Mouse (Mus musculus): ENCODE results near the gene Kdm4a. TPM values are rescaled to one million over a fixed set of nuclear protein-coding genes. Genes with fewer than 3 reads are reported as not detected.

Gene Kdm4a
- 10 to 100 TPM; 38.1 to 39.0 TPM for total RNA-seq (2021)

DNA sequence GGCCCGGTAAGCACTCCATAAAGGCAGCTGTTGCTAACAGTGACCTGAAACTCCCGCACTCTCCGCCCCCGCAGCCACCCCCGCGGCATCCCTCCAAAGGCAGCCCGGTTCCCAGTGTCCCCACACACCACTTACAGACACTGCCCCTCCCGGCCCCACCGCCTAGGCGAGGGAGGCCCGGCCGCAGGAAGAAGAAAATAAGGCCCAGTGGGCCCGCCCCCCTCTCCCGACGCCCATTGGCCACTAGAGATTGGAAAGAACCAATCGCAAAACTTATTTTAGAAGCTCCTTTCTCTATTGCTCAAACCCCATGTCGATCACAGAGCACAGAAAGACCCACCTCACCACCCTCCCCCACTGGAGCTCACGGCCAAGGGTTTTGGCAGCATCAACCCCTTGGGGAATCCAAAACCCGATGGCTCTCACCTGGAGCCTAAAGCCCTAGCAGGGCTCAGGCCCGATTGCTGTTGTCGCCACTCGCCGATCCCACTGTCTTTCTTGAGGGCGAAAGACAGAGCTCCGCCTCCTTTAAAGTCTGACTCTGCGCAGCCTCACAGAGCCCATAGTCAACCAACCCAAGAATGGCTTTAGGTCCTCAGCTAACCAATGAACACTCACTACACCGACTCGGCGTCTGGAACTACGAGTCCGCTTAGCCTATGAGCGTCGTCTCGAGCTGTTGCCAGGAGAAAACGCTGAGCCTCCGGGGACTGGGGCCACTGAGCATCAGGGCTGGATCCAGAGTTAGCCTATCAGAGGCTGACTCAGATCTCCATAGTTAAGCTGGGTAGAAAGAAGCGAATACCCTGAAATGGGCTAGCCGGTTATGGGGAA lies at the start of gene Kdm4a:
Gene Kdm4a, minus strand, starts transcription at position 577 of the 834 bp plus-strand sequence.
- intact Hi-C loops (cut with DNase I), result no loop called here
- DNase-seq, result peak; percentile 95 to 96

DNA sequence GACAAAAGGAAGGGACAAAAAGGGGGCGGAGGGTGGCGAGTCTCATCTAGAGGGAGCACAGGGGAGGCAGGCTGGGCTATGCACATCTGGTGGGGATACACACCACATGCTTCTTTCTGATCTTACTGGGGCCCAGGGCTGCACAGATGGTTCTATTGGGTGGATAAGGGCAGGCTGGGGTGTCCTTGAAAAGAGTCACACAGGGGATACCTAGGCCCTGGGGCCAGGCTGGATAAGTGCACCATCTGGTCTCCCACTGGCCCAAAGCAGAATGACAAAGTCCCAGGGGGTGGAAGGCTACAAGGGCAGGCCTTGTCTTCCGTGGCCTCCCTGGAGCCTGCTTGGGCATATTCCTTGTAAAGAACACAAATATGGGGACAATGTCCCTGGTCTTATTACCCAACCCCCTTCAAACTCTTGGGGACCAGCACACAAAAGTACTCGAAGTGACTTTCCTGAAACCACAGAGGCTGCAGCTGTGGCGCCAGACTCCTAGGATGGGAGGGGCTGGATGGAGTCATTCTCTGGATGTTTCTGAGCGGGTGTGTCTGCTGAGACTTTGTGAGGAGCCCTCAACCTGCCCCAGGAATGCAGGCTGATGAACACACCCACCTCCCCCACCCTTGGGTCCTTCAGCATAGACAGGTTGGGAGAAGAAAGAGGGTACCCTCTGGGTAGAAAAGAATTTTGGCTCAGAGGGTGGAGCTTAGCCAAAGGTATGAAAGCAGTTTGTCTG lies 49.4 kb upstream of the Kdm4a start:
- intact Hi-C loops (cut with DNase I), result no loop called here

DNA sequence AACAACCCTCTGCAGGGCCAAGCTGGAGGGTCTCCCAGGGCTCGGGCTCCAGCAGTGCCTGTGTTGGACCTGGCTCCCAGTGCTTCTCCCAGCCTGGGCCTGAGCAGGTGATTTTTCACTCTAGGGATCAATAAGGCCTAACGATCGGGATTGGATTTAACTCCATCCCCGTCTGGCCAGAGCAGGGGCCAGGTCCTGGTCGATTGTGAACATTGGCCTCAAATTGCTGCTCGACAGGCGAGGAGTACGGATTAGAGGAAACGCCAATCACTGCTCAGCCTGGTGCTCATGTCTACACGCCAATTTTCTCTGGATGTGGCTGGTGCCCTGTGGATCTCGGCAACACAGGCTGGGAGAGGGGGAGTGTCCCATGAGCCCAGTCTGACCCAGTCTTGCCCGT lies 47.6 kb upstream of the Kdm4a start:
- DNase-seq, result no peak
- intact Hi-C loops (cut with DNase I), result no loop called here

More for the DNA sequence above, 49.4 kb upstream of the Kdm4a start:
- no peak for DNase-seq

DNA sequence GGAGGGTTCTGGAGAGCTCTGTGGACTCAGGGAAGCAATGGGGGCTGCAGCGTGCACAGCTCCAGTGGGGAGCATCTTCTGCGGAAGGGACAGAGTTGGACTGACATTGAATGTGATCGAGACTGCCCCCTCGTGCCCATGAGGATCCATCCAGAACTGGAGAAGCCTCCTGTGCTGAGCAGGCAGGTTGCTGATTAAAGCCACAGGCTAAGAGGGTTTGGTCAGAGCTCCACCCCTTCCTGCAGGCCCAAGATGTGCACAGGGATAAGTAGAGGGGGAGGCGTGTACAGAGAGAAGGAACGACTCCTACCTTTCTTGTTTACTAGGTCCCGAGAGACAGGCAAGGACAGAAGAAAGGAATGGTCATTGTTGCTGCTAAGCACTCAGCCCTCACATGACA lies 41.4 kb upstream of the Kdm4a start:
- intact Hi-C loops (cut with DNase I), result no loop called here
- no peak for DNase-seq

DNA sequence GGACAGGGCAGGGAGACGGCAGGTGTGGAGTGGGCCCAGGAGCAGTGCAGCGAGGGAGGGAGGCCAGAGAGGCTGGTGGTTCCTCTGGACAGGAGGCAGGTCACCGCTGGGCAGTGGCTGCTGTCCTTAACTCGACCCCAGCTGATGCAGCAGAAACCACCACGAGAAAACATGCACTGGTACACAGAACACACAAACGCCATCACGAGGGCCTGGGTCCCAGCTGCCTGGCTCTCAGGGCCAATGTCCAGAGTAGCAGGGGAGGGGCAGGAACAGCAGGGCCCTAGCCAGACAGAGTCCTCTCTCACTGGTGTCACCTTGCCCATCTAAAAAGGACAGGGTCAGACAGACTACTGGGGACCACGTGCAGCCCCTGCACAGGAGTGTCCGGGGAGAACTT lies 40.9 kb upstream of the Kdm4a start:
- no peak for DNase-seq
- intact Hi-C loops (cut with DNase I), result no loop called here

DNA sequence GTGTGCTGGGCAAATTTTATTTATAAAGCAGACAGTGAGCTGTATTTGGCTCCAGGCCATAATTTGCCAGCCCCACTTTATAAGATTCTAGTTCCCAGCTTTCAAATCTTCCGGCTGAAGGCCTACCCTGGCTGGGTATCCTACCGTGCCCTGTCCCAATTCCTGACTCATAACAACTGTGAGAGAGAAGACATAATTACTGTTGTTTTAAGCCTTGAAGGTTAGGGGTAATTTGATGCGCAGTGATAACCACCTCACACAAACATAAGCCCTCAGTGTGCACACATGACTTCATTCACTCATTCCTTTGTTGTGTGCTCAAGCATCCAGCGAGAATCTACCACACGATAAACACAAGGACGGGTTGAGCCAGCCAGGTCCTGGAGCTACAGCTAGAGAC lies 39.6 kb upstream of the Kdm4a start:
- intact Hi-C loops (cut with DNase I), result loop anchor here (5.0 kb wide), 1 partner anchor 358 kb away; no protein-coding TSS in a partner anchor
- no peak for DNase-seq

DNA sequence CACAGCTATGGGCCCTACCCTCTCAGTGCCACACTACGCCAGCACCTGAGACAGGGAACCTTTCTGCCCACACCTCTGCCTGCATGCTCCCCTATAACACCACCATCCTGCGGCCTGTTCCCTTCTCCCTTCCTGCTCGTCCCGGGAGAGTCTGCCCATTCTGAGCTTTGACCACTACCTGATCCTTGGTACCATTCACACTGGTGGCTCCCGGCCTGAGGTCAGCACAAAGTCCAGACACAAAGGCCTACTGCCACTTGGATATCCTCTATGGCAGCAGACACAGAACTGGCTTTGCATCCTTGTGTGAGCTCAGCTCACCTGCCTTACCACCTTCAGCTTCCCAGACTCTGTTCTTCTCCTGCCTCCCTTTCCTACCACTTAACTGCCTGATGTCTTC lies 38.7 kb upstream of the Kdm4a start:
- no peak for DNase-seq
- intact Hi-C loops (cut with DNase I), result loop anchor here (5.0 kb wide), 1 partner anchor 359 kb away; no protein-coding TSS in a partner anchor

DNA sequence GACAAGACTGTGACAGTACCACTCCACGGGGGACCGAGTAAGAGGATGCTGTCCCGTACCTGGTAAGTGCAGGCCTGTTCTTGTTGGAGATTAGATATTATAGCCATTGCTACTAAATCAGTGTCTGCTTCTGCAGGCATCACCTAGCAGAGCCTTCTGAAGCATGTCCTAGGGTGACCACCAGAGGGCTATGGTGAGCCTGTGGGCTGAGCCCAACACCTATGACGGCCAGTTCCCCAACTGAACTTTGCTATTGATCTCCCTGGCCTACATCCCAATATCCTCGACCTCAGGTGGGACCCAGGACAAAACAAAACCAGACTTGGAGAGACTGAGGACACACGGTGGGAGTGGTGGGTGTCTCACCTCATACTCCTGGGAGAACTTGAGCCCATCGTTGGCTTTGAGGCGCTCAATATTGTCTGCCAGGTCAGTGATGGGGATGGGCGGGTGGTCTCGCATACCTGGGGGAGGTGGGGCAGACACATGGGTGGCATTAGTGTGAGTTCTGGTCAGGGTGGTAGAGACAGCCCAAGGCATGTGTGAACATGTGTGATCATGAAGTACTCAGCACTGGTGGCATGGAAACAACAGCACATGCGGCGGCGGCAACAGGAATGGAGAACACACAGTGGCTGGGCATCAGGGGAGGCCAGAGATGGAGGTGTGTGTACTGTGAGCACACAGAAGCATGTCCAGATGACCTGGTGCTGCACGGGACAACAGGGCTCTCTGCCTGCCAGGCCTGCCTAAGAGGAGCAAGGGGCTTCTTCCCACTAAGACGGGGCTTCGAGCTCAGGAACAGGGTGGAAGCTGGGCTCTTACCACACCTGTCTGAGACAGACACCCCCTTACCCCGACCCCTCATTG lies 37.1 kb upstream of the Kdm4a start:
- intact Hi-C loops (cut with DNase I), result loop anchor here (1.0 to 5.0 kb wide), 3 partner anchors 56 to 360 kb away; no protein-coding TSS in a partner anchor
- DNase-seq, result peak; percentile 77 to 82

DNA sequence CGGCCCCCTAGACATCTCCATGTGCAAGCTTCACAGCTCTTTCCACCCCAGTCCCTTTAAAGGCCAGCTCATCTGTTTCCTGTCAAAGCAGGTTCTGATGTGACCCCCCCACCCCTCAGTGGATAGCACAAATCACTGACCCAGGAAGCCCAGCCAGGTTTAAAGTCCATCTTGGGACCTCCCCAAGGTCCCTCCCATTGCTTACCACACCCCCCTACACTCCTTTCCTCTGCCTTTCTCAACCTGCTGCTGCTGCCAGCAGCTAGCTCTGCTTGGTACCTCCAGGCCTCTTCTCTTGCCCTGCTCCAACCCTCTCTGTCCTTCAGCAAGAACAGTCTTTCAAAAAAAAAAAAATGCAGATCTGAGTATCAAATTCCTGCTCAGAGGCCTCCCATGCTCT lies 35.0 kb upstream of the Kdm4a start:
- no peak for DNase-seq
- intact Hi-C loops (cut with DNase I), result loop anchor here (5.0 kb wide), 1 partner anchor 362 kb away; no protein-coding TSS in a partner anchor

DNA sequence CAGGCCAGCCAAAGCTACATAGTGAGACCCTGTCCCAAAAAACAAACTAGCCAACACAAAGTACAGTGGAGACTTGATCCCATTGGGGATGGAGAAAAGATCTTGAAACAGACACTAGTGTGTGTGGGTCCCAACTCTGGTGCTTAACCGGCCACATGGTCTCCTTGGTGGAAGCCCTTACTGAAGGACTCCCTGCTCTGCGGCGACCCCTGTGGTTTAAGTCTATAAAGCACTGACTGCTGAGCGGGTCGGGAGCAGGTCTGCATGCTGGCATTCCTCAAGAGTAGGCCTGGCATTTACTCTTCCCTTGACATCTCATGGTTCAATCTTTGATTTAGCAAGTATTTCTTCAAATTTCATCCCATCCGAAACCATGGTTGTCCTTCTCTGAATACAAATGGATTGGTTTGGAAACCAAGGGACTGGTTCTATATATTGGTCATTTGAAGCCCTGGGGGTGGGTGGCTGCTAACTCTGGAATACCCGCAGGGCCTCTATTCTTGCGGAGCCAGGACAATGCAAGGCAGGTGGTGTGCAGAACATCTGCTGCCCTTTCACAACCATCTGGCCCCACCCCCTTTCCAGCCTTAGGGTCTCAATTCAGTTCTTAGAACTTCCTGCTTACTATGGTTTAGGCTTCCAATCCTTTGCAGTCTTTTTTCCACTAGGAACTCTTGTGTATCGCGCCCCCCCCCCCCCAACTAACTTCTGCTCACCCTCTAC lies 27.2 kb upstream of the Kdm4a start:
- no peak for DNase-seq
- intact Hi-C loops (cut with DNase I), result no loop called here

DNA sequence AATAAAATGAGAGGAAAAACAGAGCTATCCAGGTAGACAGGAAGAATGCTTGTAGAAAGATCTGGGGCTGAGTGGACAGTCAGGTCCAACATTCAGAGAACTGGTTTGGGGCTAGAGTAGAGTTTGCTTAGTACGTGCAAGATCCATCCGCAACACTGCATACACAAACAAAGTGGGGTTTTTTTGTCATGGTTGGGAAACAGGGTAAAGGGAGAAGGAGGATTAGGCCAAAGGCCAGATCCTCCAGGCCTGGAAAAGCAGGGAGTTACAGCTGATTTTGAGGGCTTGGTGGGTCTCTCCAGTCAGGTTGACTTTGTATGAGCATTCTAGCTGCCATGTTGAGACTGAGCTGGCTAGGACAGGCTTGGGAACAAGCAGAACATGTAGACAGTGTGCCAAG lies 26.1 kb upstream of the Kdm4a start:
- intact Hi-C loops (cut with DNase I), result no loop called here
- DNase-seq, result no peak

DNA sequence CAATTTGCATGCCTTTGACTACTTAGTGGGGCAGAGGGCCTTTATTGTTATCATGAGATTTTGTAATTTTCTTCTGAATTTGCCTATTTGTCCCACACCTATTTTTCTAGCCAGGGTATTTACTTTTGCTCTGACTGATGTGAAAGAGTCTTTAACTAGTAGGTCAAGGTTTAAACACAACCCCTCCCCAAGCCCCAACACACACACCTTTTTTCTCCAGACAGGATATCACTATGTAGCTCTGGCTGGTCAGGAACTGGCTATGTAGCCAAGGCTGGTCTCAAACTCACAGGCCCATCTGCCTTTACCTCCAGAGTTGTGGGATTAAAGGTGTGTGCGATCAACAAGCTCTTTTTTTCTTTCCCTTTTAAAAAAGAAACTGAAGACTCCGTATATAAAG lies 19.2 kb upstream of the Kdm4a start:
- DNase-seq, result no peak
- intact Hi-C loops (cut with DNase I), result no loop called here

DNA sequence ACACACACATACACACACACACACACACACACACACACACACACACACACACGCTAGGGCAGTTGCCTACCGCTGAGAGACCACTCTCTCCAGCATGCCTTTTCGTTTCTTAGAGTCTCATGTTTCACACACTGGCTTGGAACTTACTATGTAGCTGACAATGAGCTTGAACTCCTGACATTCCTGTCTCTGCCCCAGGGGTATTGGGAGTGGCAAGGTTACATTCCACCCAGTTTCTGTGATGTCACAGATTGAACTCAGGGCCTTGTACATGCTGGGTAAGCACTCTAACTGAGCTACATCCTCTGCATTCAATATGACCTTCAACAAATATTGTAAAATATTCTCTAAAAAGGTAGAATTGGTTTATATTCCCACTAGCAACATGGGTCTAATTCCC lies 18.8 kb upstream of the Kdm4a start:
- intact Hi-C loops (cut with DNase I), result no loop called here
- DNase-seq, result no peak

DNA sequence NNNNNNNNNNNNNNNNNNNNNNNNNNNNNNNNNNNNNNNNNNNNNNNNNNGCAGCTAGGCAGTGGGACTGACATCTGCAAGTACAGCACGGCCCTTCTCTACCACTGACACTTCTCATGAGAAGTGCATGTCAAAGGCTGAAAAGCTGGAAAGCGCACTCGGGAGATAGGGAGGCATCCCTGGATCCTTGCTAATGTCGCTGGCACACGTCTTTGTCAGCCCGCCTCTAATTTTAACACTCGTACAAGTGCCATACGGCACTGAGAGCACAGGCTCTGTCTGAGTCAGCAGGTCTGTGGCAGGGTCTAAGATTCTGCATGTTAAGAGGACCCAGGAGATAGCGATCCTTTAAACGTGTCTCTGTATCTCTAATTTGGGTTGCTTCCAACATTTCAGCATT lies 16.3 kb upstream of the Kdm4a start:
- DNase-seq, result peak; percentile 12 to 24
- intact Hi-C loops (cut with DNase I), result no loop called here

DNA sequence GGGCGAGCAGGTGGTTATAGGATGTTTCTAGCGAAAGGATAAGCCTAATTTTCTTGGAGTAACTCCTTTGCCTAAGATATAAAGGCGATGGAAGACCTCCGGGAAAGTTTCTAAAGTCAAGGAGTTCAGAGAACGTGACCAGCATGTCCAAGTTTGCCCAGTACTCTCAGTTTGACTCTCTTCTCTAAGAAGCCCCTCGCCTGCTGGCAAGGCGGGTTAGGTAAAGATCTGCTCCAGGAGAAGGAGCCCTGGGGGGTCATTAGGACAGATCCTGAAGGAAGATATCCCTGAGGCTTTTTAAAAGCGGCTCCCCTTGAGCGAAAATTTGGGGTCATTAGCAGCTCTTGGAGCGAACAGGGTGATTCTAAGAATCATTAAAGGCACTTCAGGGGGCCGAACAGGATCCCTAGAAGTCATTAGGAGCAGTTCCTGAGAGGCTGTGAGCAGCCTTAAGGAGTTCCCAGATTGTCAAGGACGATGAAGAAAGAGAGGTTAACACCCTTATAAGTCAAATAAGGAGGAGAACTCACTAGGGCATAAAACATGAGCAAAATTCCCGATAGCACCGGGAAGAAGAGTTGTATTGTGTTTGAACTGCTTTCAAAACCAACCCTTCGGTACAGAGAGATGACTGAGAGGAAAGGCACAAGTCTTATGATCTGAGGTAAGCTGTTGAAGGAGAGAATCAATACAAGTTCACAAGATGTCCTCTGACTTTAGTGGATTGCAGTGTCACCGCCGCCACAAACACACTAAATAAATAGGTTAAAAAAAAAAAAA lies 648 bp upstream of the Kdm4a start:
- intact Hi-C loops (cut with DNase I), result no loop called here

DNA sequence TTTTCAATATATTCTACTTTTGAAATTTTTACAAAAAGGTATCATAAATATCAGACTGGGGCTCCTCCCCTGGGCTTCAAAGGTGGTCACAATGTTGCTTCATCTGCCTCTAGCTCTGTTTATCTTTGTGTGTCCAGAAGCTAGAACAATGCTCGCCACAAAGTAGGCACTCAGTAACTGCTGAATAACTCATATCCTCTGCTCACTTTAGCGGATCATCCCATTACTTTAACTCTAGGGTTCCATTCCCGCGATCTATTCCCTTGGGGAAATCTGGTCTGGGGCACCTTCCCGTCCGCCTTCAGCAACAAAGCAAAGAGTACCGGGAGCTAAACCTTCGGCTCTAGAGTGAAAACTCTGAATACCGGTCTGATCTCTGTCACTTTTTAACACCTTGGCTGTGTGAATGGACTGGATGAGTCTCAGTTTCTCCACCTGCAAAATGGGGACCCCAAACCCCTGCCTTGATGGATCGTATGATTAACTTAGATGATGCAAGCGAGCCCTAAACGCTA lies 834 bp downstream of the Kdm4a start:
- DNase-seq, result no peak
- intact Hi-C loops (cut with DNase I), result no loop called here

More for the DNA sequence above, 648 bp upstream of the Kdm4a start:
- DNase-seq, result no peak

DNA sequence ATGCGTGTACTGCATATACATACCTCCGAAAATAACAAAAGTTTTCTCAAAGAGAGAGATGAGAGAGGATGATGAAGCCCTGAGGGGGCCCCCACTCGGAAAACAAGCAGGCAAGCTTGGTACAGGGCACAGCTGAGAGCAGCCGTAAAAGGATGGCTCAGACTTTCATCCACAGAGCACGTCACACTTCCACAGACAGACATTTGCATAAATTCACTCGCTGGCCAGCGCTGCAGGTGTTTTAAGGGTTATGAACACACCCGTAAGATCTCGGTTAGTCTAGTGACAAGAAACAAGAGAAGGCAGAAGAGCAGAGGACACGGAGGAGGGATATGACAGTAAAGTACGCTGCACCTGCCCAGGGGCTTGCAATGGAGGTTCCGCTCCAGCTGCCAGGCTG lies 7.4 kb downstream of the Kdm4a start:
- intact Hi-C loops (cut with DNase I), result no loop called here
- no peak for DNase-seq

DNA sequence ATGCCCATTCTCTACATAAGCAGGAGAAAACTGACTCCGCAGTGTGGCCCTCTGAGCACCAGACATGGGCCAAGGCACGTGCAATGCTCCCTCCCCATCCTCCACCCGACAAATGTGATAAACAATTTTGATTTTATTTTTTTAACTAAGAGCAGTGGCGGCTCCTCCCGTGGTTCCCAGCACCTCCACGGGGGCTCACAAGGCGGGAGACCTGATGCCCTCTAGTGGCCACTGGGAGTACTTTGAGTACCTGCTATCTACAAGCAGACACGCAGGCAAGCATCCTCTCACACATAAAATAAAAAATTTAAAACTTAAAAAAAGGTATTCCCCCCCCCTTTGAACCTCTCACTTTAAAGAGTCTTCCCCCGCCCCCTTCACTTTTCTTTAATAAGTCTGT lies 8.8 kb downstream of the Kdm4a start:
- no peak for DNase-seq
- intact Hi-C loops (cut with DNase I), result no loop called here

DNA sequence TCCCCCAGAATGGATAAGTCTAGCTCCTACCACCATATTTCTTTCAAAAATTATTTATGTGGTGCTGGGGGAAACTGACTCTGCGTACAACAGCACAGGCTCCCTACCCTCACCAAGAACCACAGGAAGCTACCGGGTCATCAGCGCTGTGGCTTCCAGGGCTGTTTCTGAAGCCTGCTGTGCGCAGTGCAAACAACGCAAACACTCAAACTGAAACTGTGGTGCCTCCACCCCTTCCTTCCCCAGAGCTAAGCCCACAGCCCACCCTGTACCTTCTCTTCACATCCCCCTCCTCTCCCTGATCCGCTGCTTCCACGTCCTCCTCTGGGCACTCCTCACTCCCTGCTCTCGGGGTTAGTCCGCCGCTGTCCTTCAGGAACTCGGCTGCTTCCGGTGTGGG lies 17.7 kb downstream of the Kdm4a start:
- intact Hi-C loops (cut with DNase I), result no loop called here
- no peak for DNase-seq

Measured in heart, postnatal 10 days (tissue).